Mouse (Mus musculus): ENCODE measurements around the gene Mtrex.

Gene Mtrex

DNA sequence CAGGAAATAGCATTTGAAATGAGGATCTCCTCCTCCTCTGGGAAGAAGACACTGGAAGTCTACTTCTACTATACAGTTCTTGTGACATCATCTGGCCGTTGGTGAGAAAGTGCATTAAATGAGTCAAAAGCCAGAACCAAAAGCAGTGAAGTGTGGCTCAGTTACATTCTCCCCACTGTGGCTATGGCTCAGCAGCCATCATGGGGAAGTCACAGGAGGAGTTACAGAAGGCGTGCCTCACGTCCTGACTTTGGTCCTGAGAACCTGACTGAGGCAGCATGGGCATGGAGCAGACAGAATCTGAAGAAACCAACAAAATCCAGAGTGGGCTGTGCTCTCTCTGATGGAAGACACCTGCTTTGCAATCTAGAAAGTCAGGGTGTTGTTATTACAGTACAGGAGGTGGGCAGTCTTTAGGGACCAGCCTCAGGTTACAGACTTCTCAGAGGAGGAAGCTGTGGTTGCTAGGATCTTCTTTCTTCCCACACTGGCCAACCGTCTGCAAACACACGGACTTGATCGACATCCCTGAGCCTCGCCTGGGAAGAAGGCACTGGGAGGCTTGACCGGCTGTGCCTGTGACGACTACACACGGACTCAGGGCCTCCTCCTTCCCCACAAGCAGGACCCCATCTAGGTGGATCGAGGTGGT, 57.0 kb downstream of the Mtrex start:
- DNase-seq (ENCODE audit: low read depth in 2 of 2, low spot score in 2 of 2) = no peak

DNA sequence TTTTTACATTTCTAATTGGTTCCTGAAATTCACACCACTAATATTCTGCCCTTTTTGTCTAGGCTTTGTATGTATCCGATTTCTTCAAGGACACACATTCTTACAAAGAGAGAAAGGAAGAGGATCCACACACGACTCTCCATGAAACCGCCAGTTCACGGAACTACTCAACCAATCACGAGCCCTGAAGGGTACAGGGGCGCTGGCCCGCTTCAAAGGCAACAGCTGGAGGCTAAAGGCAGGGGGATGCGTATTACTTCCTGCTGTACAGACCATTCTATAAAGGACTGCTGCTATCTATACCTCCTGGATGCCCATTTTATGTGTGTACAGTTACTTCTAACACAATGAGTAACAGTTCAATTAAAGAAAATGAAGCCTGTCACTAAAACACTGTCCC, 59.8 kb downstream of the Mtrex start:
- DNase-seq (ENCODE audit: low read depth in 2 of 2, low spot score in 2 of 2) = no peak

DNA sequence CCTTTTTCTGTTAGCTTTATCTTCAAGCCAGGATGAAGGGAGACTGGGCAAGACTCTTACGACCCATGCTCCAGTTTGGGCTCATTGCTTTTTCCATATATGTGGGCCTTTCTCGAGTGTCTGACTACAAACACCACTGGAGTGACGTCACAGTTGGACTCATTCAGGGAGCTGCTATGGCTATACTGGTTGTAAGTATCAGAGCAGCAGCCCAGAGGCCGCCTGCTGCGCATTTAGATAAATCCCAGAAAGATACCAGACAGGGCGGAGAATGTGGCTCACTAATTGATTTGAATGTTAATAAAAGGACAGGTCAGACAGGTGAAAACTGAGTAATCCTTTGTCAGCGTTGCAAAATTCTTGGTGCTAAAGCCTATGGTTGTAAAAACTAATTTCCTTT, 60.4 kb downstream of the Mtrex start:
- DNase-seq (ENCODE audit: low read depth in 2 of 2, low spot score in 2 of 2) = no peak

DNA sequence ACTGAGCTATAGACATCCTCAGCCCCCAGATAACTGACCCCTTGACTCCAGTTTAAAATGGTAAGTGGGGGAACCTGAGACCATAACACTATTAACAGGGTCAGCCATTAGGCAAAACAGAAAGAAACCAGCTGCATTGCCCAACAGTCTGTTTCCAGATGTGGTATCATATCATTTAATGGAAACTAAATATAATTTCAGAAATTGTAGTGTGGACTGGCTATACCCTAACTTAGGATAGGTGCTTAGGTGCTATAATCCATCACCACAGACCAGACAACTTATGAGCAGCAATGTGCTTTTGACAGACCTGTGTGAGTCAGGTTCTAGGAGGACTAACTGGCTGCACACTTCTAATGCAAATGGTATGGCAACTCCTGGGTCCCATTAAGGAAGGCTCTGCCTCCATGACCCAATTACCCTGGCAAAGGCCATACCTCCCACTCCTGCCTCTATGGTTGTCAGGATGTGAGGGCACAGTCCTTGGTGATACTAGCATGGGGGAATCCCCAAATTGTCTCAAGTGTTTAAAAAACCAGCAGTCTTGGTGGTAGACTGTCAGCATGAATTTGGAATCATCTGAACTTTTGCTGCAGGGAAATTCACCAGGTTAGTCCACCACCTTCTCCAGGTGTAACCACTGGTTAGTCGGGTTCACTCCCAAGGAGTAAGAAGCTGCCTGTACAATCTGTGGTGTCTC, 64.1 kb downstream of the Mtrex start:
- DNase-seq (ENCODE audit: low read depth in 2 of 2, low spot score in 2 of 2) = no peak

DNA sequence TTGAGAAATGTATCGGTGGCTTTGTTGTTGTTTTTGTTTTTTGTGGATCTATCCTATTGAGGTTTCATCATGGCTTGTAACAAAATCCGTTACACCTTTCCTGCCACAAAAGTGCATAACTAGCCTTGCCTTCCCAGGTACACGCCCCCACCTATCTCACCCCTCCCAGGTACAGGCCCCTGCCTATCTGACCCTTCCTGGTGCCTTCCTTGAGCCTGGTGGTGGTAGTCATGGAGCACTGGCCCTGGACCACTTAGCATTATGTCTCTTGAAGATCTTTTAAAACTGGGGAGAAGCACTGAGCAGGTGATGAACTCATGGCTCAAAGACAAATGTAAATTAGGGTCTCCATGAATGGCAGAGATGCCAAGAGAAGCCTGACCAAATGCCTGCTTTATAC, 64.9 kb downstream of the Mtrex start:
- DNase-seq (ENCODE audit: low read depth in 2 of 2, low spot score in 2 of 2) = no peak

DNA sequence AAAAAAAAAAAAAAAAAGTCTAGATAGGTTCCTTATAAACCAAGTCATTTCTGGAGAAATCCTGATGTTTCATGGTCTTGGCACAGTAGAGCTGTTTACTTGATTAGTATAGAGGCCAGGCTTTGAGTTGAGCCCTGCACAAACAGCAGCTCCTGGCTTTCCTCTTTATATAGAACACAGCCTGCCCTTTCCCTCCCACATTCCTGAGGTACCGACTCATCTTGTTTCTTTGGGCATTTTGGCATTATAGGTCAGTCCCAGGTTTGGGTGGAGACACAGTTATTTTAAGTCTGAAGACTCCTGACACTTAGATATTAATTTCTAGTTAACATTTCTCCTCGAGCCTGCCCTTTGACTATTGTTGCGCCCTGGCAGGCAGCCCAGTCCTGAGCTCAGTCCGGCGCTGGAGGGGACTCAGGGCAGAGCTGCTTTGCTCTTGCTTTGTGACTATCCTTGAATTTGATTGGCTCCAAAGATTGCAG, 65.3 kb downstream of the Mtrex start:
- DNase-seq (ENCODE audit: low read depth in 2 of 2, low spot score in 2 of 2) = no peak

DNA sequence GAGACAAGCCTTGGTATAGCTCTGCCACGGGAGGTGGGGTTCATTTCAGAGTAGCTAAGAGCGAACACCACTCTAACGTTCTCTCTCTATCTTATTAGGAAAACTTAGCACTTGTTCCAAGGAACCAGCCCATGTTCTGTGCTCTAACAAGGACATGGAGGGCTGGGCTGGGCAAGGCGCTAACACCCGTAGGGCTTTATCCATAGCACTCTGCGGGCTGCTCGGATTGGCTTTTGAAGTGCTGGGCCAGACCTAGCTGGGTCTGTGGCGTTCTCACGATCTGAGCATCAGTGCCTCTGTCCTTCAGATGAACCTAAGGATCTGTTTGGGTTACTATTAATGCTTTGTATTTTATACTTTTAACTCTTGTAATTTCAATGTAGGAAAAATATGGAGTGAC, 66.3 kb downstream of the Mtrex start:
- no peak for DNase-seq (ENCODE audit: low read depth in 2 of 2, low spot score in 2 of 2)

DNA sequence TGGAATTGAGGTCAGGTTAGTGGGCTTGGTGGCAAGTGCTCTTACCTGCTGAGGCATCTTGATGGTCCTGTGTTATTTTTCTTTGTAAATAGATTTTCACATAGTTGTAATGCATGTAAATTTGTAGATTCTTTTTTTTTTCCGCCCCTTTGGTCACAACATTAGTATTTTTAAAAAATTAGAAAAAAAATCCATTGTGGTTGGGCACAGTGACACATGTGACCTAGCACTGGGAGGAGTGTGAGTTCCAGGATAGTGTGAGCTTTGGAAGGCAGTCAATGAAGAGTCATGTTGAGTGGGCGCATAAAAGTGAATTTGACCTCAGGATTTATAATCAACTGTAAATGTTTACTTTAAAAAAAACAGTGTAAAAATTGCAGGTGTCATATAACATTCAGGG, 66.8 kb downstream of the Mtrex start:
- no peak for DNase-seq (ENCODE audit: low read depth in 2 of 2, low spot score in 2 of 2)

DNA sequence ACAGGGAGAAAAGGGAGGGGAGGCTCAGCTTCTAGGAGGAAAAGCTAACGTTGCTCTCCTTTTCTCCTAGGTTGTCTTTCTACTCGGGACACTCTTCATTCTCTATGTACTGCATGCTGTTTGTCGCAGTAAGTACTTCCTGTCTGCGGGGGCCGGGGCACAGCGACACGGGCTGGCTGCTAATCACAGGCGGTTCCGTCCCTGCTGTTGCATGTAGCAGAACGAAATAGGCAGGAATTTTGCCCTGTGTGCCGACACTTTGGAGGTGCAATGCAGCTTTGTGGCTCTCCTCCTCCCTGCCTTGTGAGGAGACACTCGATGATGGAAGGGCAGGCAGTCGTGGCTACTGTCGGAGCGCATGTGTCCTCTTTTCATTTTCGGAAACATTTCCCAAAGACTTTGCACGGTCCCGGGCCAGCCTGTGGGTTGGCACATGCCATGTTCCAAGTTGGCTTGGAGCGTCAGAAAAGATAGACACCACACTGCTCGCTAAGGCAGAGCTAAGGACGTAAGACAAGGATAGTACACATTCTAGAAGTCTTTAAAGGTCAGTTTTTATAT, 67.5 kb downstream of the Mtrex start:
- no peak for DNase-seq (ENCODE audit: low read depth in 2 of 2, low spot score in 2 of 2)

DNA sequence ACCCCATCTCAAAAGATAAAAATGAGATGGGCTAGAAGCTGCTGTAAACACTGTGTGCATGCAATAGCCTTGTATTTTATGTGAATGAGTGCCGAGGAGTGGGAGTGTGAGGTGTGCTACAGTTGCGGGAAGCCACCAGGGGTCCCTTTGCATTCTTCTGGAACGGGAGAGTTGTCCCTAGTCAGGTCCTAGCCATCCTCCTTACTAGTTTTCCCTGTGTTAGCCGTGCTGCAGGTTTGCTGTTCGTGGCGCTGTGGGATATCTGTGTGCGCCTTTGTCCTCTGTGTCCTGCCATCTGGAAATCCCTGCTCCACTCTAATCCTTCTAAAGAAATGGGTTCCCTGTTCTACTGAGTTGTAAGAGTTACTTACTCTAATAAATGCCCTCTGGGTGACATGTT, 69.3 kb downstream of the Mtrex start:
- DNase-seq (ENCODE audit: low read depth in 2 of 2, low spot score in 2 of 2) = no peak

DNA sequence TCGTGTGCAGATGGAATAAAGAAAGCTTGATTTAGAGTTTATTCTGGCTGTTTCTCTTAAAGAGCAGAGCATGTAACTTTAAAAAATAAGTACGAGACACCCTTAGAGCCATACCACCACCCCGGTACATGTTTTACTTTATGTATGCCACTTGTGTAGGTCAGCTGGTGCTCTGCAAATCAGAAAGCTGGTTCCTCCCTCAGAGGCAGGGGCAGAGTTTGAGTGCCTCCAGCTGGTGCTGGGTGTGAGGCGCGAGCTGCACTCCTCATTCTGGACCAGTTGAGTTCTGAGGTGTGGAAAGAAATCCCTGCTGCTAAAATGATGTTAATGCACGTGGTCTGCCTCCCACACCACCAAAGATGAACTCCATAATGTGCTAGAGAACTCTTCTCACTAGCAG, 72.8 kb downstream of the Mtrex start:
- no peak for DNase-seq (ENCODE audit: low read depth in 2 of 2, low spot score in 2 of 2)

DNA sequence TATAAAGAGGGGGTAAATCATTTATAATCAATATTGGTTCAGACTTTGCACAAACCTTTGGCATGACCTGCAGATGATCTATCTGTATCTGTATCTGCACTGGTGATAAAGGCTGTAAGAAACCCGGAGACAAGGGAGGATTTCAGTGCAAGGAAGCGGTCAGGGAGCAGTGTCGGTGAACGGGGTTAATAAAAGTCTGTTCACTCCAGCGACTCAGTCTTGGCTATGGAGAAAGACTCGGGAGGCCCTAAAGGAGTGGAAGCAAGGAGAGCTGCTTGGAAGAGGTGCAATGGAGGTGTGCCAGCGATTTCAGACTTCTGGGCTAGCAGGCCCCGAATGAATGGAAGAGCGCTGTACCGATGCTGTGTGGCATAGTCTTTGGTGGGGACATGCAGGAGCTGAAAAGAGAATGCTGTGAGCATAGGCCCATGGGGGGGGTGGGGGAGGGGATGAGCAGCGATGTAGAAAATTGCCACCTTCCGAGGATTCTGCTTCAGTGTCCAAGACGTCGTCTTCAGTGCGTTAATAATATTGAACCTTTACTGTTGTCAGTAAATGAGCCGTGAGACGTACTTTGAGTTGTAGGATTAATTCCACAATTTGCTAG, 73.4 kb downstream of the Mtrex start:
- DNase-seq (ENCODE audit: low read depth in 2 of 2, low spot score in 2 of 2) = no peak

DNA sequence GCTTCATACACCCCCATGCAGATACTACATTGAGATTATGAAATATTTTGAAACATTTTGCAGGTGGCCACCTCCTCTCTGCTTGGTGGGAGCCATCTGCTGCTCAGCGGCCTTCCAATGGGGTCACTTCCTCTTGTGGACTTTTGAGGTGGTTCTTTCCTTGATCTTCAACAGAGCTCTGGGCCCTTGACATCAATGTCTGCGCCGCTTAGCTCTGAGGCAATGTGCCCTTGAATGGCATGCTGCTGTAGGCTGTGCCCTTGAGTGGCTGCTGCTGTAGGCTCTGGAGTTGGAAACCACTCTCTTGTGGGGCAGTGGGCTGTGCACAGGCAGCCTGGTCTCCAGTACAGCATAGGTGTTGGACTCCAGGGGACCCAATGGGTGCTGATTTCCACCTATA, 81.3 kb downstream of the Mtrex start:
- DNase-seq (ENCODE audit: low read depth in 2 of 2, low spot score in 2 of 2) = no peak

DNA sequence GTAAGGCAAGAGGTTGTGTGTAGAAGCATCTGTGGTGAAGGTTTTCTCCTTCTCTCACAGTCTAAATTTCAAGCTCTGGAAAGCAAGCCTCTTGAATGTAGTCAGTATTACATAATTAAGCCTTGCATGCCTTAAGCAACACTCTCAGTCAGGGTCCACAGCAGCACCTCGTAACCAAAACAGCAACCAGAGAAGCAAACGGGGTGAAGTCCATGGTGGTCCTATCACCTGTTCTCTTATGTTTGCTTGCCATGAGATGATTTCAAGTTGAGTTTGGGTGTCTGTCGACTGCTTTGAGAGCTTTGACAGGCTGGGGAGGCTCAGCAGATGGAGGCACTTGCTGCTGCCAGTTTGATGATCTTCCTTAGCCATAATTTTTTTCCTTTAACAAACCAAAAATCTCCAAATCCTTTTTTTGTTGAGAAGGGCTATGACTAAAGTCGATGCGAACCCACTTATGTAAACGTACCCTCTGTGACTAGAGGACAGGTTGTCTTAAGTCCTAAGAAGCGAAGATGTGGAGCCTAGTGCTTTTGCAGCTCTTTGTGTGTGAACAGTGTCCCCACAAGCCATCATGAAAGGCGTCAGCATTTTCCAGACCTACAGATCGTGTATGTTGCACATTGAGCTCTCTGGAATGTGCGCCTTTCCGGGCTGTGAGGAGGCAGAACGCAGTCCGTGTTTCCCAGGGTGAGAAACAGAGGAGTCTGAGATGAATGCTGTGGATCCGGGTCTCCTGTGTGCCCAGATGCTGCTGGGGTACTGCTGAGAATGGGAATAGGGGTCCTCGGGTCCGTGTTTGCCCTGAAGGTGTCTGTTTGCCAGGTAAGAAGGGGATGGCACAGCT, 86.7 kb downstream of the Mtrex start:
- no peak for DNase-seq (ENCODE audit: low read depth in 2 of 2, low spot score in 2 of 2)

DNA sequence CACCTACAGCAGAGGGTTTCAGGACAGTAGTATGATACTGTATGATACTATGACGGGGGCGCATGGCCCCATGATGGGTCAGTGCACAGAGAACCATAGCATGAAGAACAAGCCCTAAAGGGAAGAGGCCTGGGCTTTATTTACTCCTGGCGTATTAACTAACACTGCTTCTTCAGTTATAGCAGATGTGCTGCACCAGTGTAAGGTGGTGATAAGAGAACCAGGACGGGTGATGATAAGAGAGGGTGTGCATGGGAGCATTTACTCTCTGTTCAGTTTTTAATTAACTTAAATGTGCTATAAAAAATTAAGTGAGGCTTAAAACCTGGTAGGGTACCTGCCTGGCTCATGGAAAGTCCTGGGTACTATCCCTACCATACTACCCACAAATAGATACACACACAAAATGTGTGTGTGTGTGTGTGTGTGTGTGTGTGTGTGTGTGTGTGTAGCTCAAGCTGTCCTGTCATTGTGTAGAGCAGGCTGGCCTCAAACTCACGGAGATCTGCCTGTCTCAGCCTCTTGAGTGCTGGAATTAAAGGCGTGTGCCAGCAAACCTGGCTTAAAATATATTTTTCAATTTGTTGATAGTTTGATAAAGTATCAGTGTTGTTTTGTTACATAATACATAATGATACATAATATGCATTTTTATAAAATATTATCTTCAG, 88.5 kb downstream of the Mtrex start:
- DNase-seq (ENCODE audit: low read depth in 2 of 2, low spot score in 2 of 2) = no peak

DNA sequence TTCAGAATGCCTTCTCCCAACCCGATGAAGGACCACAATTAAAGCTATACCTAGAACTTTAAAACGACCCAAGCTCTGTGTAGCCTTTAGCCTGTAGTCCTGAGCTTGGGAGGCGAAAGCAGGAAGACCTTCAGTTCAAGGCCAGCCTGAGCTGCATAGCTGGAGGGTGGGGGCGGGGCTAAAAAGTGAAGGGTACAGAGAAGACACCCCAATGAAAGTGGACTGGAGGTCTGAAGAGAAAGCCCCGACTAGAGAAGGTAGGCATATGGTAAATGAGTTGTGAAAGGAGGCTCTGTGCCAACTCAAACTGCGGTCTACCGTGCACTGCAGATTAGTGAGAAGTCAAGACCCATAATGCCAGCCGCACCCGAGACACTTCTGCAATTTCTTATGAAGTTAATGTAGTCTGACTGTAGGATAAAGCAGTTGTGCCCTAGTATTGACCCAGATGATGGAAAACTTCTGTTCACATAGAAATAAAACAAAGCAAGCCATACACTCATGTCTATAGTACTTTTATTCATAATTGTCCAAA, 89.5 kb downstream of the Mtrex start:
- no peak for DNase-seq (ENCODE audit: low read depth in 2 of 2, low spot score in 2 of 2)

DNA sequence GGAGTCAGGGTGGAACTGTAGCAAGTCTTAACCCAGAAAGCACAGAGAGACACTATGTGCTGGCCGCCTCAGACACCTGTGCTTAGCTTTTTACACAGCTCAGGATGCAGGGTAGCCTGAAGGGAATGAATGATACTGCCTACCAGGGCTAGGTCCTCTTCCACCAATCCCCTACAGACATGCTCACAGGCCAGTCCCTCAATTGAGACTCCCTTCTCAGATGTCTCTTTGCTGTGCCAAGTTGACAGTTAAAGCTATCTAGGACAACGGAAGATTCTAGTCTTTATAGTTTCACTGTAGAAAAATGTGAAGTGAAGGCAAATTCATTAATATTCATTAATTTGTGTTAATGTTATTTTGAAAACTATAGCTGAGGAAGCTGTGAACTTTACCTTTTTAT, 90.2 kb downstream of the Mtrex start:
- no peak for DNase-seq (ENCODE audit: low read depth in 2 of 2, low spot score in 2 of 2)

DNA sequence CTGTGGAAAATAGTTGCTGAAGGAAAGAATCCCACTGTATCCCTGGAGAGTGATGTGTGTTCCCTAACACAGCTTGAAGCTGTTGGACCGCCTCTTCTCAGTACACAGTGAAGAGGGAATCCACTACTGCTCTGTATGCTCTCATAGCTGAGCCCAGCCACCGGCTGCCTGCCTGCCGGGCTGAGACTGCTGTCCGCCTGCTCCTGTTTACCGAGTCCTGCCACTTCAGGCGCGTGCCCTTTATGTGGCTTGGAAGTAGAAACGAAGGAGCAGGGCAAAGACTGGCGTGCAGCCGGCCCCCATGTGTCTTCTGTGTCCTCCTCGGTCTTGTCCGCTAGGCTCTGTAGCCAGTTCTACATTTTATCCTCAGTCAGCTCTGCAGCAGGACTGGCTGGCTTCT, 92.1 kb downstream of the Mtrex start:
- no peak for DNase-seq (ENCODE audit: low read depth in 2 of 2, low spot score in 2 of 2)

DNA sequence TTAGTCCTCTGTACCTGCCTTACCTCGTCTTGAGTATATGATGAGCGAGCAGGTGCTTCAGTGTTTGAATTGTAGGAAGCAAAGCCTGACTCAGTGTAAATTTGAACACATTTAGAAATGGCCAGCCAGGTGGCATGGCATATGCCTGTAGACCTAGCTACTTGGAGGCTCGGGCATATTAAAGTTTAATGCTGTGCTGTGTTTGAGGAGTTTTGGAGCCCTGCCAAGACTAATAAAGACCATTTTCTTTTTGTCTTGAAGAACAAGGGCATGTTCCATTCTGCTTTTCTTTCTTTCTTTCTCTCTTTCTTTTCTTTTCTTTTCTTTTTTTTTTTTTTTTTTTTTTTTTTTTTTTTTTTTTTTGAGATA, 93.3 kb downstream of the Mtrex start:
- no peak for DNase-seq (ENCODE audit: low read depth in 2 of 2, low spot score in 2 of 2)

DNA sequence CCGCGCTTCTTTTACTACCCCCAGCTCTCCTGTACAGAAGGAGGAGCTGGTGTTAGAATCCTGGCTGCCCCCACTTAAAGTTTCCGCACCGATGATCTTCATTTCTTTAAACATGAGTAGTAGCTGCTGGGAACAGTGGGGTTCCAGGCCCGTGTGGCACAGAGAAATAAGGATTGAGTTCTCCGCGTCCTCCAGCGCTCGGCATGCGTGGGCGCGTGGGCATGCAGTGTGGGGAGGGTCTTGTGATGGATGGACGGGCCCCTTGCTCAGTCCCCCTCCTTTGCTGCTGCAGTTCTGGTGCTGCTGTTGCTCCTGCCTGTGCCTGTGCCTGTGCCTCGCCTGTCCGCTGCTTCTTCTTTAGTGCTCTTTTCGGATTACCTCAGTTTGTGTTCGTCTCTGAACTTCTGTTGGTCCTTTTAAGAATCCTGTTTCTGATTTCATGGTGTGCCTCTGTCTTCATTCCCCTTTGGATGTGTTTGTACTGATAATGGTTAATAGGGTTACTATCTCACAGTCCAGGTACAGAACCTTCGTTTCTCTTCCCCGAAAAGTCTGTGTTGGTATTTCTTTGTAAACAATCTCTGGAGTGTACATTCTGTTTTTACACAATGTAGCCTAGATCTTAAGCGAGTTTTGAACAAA, 93.8 kb downstream of the Mtrex start:
- no peak for DNase-seq (ENCODE audit: low read depth in 2 of 2, low spot score in 2 of 2)

All from CD8-positive naive resting alpha-beta T cell, adult 2 months (primary cell).